Mouse (Mus musculus) neural tube, embryonic 14.5 days (tissue): ENCODE results near the gene Ttc7b. TPM values are rescaled to one million over a fixed set of nuclear protein-coding genes. Genes with fewer than 3 reads are reported as not detected.

ENCODE experiments used
- ATAC-seq: fragments of 200-750 bp; cut with Nextera tagmentation; 2 replicates; pipeline ENCODE4 v1.8.0; 2017; ENCODE audit warnings: low read depth, mild to moderate bottlenecking, moderate TSS enrichment, moderate library complexity
- H3K27ac ChIP-seq: fragments of 300-500 bp; sonication (generic); 2 replicates; pipeline ENCODE4 v1.5.1; 2014; ENCODE audit warnings: low read depth, mild to moderate bottlenecking, control low read depth, low read length, moderate library complexity, mixed read lengths
- H3K27me3 ChIP-seq: fragments of 300-500 bp; sonication (generic); 2 replicates; pipeline ENCODE4 v1.6.1; 2014; ENCODE audit warnings: low read length; ENCODE audit not compliant: control insufficient read depth, insufficient read depth
- H3K36me3 ChIP-seq: fragments of 300-500 bp; sonication (generic); 2 replicates; pipeline ENCODE4 v1.6.1; 2014; ENCODE audit warnings: low read length, mixed read lengths; ENCODE audit not compliant: control insufficient read depth, insufficient read depth
- H3K4me1 ChIP-seq: fragments of 300-500 bp; sonication (generic); 2 replicates; pipeline ENCODE4 v1.6.1; 2014; ENCODE audit warnings: low read length; ENCODE audit not compliant: control insufficient read depth, insufficient read depth
- H3K4me2 ChIP-seq: fragments of 300-500 bp; sonication (generic); 2 replicates; pipeline ENCODE4 v1.6.1; 2014; ENCODE audit warnings: mild to moderate bottlenecking, low read depth, low read length, control low read depth
- H3K4me3 ChIP-seq: fragments of 300-500 bp; sonication (generic); 2 replicates; pipeline ENCODE4 v1.5.1; 2014; ENCODE audit warnings: low read depth, low read length, control low read depth, mixed read lengths
- H3K9ac ChIP-seq: fragments of 300-500 bp; sonication (generic); replicated peaks from 2 replicates; pipeline ENCODE4 v1.6.1; 2014; ENCODE audit warnings: low read depth, mild to moderate bottlenecking, control low read depth, low read length, mixed read lengths
- H3K9me3 ChIP-seq: fragments of 300-500 bp; sonication (generic); 2 replicates; pipeline ENCODE4 v1.6.1; 2016; ENCODE audit warnings: low read length; ENCODE audit not compliant: control insufficient read depth
- WGBS: fragments of 180-500 bp; shearing (Covaris S2); extraction: QIAGEN DNeasy Blood & Tissue Kit; methylation state at CpG from one replicate; pipeline ENCODE4 v1.1.7; 2014; 5-methylcytosine and 5-hydroxymethylcytosine counted together
- polyA plus RNA-seq: library from polyadenylated mRNA; unstranded; fragments of >200 nt; fragmentation: Nextera tagmentation; extraction: Ambion mirVana; gene quantifications from 2 replicates; pipeline ENCODE4 v1.2.1, GENCODE M21; 2014

The Ttc7b gene
- polyA plus RNA-seq, 1 experiment from 2014 or later: 14.0 TPM

DNA sequence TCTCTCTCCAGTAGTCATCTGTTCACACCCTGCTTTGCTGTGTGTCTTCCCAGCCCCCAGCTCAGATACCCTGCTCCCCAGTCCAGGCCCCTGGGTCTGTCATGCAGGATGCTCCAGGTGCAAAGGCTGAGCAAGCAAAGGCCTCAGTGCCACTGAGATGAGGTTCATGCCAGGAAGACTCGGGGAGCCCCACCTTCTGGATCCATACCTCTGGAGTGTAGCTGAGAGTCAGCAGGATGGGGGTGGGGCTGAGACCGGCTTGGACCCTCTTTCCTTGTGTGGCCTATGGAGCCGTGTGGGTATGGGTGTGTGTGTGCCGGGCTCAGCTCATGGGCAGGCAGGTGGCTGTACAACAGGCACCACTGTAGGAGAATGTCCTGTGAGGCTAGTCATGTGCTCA, 222.7 kb downstream of the Ttc7b start:
- no peaks in the 10 kb centered on the region for H3K27me3 ChIP-seq
- ATAC-seq: no peak
- H3K9ac ChIP-seq: no peak overlapping the region
- no peaks in the 10 kb centered on the region for H3K4me1 ChIP-seq
- WGBS: 85% methylated on average over 4 of the region's 4 CpGs
- no peaks in the 10 kb centered on the region for H3K9me3 ChIP-seq
- H3K4me3 ChIP-seq: no peak overlapping the region
- no peak overlapping the region for H3K4me2 ChIP-seq
- H3K27ac ChIP-seq: no peak overlapping the region
- no peaks in the 10 kb centered on the region for H3K36me3 ChIP-seq

DNA sequence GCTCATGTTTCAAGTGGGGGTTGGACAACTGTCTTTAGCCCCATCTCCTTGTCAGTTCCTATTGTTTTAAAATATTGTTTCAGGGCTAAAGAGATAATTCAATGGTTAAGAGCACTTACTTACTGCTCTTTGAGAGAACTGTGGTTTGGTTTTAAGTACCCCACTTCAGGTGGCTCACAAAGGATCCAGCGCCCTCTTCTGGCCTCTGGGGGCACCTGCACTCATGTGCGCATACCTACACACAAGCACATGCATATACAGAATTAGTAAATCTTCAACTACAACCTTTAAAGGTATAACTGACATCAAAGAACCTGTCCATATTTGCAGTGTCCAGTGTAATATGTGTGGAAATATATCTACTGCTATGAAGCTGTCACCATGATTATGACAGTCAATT, 226.2 kb downstream of the Ttc7b start:
- Histone ChIP-seq H3K4me2 (no peak overlapping the region), H3K27me3 (no peaks in the 10 kb centered on the region), H3K27ac (no peak overlapping the region), H3K9ac (no peak overlapping the region), H3K36me3 (no peaks in the 10 kb centered on the region), H3K4me1 (peaks cover 16% of the 10 kb centered on the region; the same call in 1 of the 2 replicates), H3K9me3 (no peaks in the 10 kb centered on the region), H3K4me3 (no peak overlapping the region)
- ATAC-seq: no peak
- 89% methylated on average over 2 of the region's 2 CpGs for WGBS

DNA sequence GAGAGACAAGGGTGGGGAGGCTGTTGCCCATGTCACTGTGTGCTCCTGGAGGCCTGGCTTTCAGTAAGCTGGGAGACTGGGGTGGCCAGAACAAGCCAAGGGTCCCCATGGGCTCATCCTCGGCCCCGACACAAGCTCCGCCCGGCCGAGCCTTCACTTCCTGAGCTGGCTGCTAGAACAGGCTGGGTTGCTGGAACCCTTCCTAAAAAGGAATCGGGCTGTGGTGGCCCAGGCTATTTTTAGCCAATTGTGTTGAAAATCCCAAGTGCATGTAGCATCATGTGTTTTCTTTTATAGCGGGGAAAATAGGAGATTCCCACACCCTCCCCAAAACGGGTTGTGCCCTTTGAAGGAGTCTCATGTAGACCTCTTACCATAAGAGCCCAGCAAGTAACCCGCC, 226.7 kb downstream of the Ttc7b start:
- peaks cover 16% of the 10 kb centered on the region; the same call in 1 of the 2 replicates for H3K4me1 ChIP-seq
- H3K27me3 ChIP-seq: no peaks in the 10 kb centered on the region
- 90% methylated on average over 9 of the region's 9 CpGs for WGBS
- no peak overlapping the region for H3K27ac ChIP-seq
- no peak for ATAC-seq
- H3K9me3 ChIP-seq: no peaks in the 10 kb centered on the region
- no peak overlapping the region for H3K4me3 ChIP-seq
- H3K36me3 ChIP-seq: no peaks in the 10 kb centered on the region
- H3K4me2 ChIP-seq: no peak overlapping the region
- no peak overlapping the region for H3K9ac ChIP-seq

DNA sequence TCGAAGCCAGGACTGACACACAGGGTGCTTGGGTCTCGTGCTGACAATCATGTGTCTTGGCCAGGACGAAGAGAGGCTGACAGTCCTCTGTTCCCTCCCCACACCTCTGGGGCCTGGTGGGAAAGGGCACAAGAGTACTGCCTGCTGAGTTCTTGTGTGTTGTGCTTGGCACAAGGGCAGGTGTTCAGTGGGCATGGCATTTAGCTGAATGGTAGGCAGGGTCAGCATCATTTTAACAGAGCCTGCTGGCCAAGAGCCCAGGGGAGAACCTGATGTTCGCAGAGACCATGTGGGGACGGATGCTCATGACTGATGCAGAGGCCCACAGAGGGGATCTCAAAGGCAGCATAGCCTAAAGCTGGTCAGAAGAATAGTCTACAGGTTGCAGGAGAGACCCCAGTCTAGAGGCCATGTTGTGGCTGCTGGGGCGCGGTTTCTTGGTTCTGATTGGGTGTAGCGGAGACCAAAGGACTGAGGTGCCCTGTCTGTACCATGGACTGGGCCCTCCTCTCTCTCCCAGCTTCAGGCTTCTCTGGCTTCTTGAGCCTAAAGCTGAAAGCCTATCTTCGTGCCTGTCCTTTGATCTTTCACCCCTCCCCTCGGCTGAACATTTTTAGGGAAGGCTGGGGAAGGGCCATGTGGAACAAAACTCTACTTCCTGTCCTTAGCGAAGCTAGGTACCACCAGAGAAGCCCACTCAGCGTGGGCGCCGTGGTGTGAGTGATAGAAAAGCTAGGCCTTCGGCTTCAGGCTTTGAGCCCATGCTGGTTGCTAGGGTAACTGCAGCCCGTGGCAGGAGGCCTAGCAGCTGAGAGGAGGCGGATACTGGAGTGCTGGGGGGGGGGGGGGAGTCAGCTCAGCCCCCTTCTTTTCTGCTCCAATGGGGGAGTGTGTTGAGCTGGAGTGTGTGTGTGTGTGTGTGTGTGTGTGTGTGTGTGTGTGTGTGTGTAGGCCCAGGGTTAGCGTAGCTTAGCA, 229.6 kb downstream of the Ttc7b start:
- 32% methylated on average over 18 of the region's 18 CpGs for WGBS
- H3K9ac ChIP-seq: no peak overlapping the region

DNA sequence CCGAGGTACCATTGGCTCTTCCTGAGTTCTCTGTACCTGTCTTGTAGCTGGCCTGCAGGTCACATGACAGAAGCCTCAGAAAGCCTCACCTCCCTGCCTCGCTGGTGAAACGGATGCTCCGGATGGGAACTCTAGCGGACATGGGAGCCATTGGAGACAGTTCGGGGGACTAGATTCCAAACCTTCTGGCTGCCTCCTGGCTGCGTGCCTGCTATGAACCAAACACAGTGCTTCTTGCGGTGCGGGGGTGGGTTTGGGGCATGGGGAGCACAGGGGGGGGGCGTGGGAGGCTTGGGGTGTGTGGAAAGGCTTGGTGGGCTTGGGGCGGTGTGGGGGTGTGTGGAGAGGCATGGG, 230.5 kb downstream of the Ttc7b start:
- no peak overlapping the region for H3K4me2 ChIP-seq
- no peaks in the 10 kb centered on the region for H3K27me3 ChIP-seq
- no peaks in the 10 kb centered on the region for H3K36me3 ChIP-seq
- peak overlapping the region; percentile 80 for H3K27ac ChIP-seq
- WGBS: 48% methylated on average over 11 of the region's 11 CpGs
- ATAC-seq: no peak
- no peak overlapping the region for H3K4me3 ChIP-seq
- H3K4me1 ChIP-seq: peaks cover 16% of the 10 kb centered on the region; the same call in 1 of the 2 replicates
- H3K9ac ChIP-seq: no peak overlapping the region
- no peaks in the 10 kb centered on the region for H3K9me3 ChIP-seq

More for the DNA sequence above, 229.6 kb downstream of the Ttc7b start:
- peak overlapping the region; percentile 80 for H3K27ac ChIP-seq
- peak; percentile 74 for ATAC-seq
- H3K4me1 ChIP-seq: peaks cover 16% of the 10 kb centered on the region; the same call in 1 of the 2 replicates
- no peak overlapping the region for H3K4me3 ChIP-seq
- no peaks in the 10 kb centered on the region for H3K27me3 ChIP-seq
- no peaks in the 10 kb centered on the region for H3K36me3 ChIP-seq
- H3K9me3 ChIP-seq: no peaks in the 10 kb centered on the region
- H3K4me2 ChIP-seq: no peak overlapping the region

DNA sequence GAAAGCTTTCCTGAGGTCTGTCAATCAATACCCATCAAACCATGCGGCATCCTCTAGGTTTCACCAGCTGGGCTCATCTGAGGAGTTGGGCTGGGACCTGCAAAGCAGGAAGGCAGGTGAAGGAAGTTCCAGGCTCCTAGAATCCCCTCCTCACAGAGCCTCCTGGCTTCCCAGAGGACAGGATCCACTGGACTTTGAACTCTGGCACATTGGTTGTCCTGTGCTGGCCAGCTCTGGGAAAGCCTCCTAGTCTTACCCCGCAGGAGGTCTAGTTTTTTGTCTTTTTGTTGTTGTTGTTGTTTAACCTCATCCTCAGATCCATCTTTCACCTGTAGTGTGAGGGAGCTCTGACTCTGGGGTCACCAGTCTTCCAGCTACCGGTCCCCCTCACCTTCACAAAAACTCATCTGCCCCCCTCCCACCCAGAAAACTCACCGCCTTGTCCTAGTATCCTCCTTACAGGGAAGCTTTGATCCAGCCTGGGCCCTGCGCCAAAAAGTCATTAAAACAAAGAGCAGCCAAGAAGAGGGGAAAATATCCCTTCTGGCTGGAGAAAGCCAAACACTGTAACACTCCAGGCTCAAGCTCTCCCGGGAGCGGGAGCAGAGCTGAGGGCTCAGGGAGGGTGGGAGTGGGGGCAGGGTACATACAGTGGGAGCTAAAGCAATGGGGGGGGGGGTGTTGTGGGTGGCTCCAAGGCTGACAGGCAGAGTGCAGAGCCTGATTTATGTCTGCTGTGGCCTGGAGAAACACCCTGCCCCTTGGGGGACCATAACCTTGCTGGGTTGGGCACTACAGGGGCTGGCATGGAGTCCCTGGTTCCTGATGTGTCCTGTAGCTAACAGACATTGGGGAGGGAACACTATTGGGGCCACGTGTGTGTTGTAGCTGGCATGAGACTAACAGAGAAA, 231.1 kb downstream of the Ttc7b start:
- peaks cover 16% of the 10 kb centered on the region; the same call in 1 of the 2 replicates for H3K4me1 ChIP-seq
- ATAC-seq: peak; percentile 74
- H3K4me2 ChIP-seq: no peak overlapping the region
- peak overlapping the region; percentile 80 for H3K27ac ChIP-seq
- H3K27me3 ChIP-seq: no peaks in the 10 kb centered on the region
- H3K4me3 ChIP-seq: no peak overlapping the region
- H3K36me3 ChIP-seq: no peaks in the 10 kb centered on the region
- WGBS: 20% methylated on average over 8 of the region's 8 CpGs
- H3K9ac ChIP-seq: no peak overlapping the region
- no peaks in the 10 kb centered on the region for H3K9me3 ChIP-seq

DNA sequence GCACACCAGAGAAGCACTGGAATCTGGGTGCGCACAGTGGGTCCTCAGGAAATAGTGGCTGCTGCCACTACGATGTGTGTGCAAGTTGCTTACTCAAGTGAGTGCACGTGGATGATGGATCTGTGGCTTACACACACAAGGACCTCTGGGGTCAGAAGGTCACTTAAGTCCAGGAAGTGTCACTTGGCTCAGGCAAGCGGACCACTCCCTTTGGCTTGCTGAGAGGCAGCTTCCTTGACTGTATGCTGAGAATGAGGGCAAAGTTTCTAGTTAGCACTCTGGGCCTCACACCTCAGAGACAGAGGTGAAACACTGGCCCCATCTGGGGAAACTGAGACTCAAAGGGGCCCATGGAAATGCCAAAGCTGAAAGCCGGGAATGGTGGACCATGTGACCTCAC, 232.6 kb downstream of the Ttc7b start:
- Histone ChIP-seq H3K36me3 (no peaks in the 10 kb centered on the region), H3K4me2 (no peak overlapping the region), H3K9ac (no peak overlapping the region), H3K27me3 (no peaks in the 10 kb centered on the region), H3K4me1 (peaks cover 16% of the 10 kb centered on the region; the same call in 1 of the 2 replicates), H3K4me3 (no peak overlapping the region), H3K9me3 (no peaks in the 10 kb centered on the region), H3K27ac (no peak overlapping the region)
- ATAC-seq: no peak
- WGBS: 86% methylated on average over 5 of the region's 5 CpGs

DNA sequence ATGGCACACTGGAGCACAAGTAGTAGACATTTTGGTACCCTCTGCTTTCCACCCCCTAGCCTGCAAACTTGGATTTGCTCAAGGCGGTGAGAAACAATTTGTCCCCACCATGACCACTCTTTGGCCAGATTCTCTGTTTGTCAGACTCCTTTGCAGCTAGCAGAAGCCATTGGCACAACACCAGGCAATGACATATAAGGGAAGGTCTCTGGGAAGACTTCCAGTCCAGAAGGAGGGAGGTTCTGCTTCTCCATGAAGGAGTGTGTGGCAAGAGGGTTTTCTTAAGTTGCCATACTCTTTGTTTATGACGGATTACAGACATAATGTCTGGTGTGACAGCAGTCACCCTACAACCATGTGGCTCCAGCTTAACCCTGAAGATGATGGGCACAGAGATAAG, 233.1 kb downstream of the Ttc7b start:
- no peaks in the 10 kb centered on the region for H3K36me3 ChIP-seq
- H3K27me3 ChIP-seq: no peaks in the 10 kb centered on the region
- H3K4me3 ChIP-seq: no peak overlapping the region
- H3K9me3 ChIP-seq: no peaks in the 10 kb centered on the region
- H3K4me1 ChIP-seq: peaks cover 16% of the 10 kb centered on the region; the same call in 1 of the 2 replicates
- 98% methylated on average over 2 of the region's 2 CpGs for WGBS
- no peak overlapping the region for H3K9ac ChIP-seq
- H3K27ac ChIP-seq: no peak overlapping the region
- ATAC-seq: no peak
- no peak overlapping the region for H3K4me2 ChIP-seq
